Mouse (Mus musculus) left cerebral cortex, adult 9 months (tissue): ENCODE measurements around the gene Olfr50.

Experiments
- DNase-seq, 2 experiments: peaks; one replicate each; pipeline ENCODE4 v3.0.0; 2022; ENCODE audit warnings: low spot score in 2 of 2

The Olfr50 gene

GRCm38 (mm10) chr2:36790238-36790637, at the start of gene Olfr50:
Gene Olfr50 (plus strand): TSS chr2:36790538.
- DNase-seq, result no peak

GRCm38 (mm10) chr2:36783976-36784375, 6.4 kb upstream of the Olfr50 start, which contains the start of gene Olfr348:
Gene Olfr348 (plus strand): TSS chr2:36784276.
- no peak for DNase-seq

- no peak for DNase-seq
These were observed 26.6 kb downstream of the Olfr50 start, which contains the start of gene Olfr3 for GRCm38 (mm10) chr2:36816932-36817331. Gene Olfr3 (minus strand): TSS chr2:36817032.

GRCm38 (mm10) chr2:36846010-36846409, 55.7 kb downstream of the Olfr50 start, which contains the start of gene Olfr350:
Gene Olfr350 (plus strand): TSS chr2:36846310.
- no peak for DNase-seq
